Mouse (Mus musculus): Measurements from ENCODE around the gene Prrxl1.

Gene Prrxl1

DNA sequence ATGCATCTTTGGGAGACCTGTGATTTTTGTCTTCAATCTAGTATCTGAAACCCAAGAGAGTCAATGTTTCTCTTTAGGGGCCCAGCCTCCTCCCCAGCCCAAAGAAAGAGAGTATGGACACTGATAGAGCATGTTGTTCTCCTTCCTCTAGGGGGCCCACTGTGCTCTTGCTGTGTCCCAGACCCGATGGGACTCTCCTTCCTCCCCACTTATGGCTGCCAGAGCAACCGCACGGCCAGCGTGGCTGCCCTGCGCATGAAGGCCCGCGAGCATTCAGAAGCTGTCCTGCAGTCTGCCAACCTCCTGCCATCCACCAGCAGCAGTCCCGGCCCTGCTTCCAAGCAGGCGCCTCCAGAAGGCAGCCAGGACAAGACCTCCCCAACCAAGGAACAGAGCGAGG lies 29.4 kb downstream of the Prrxl1 start:
- DNase-seq: no peak

DNA sequence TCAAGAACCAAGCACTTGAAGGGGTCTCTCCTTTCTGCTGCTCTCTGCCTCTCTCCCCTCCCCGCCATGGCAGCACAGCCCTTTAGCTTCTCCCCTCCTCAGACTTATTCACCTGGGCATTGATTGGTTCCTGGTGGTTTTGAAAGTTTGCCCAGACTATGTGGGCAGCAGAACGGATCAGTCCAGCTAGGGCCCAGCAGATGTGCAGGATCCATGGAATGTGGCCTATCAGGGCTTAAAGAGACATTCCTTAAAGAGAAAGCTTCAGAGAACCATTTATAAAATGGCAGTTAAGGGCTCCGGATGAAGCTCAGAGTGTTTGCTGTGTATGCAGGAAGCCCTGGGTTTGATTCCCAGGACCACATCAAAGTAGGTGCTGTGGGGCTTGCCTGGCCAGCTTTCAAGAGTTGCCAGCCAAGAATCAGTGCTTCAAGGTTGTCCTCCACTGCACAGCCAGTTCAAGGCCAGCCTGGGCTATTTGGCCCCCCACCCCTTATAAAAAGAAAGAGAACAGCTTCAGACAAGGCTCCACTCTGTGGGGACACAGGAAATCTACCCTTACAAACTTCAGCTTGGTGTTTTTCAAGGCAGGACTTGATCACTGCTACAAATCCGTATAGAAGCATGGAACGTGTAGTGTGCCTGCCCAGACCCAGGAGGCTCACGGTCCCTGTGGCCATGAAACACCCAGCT lies 33.8 kb downstream of the Prrxl1 start:
- no peak for DNase-seq

- peak; percentile 9 for DNase-seq
Measured at GRCm38 (mm10) chr14:32634015-32634682, 34.9 kb downstream of the Prrxl1 start.

GRCm38 (mm10) chr14:32638485-32638884 lies 39.3 kb downstream of the Prrxl1 start:
- no peak for DNase-seq

GRCm38 (mm10) chr14:32659781-32660180 lies 60.6 kb downstream of the Prrxl1 start:
- no peak for DNase-seq

DNA sequence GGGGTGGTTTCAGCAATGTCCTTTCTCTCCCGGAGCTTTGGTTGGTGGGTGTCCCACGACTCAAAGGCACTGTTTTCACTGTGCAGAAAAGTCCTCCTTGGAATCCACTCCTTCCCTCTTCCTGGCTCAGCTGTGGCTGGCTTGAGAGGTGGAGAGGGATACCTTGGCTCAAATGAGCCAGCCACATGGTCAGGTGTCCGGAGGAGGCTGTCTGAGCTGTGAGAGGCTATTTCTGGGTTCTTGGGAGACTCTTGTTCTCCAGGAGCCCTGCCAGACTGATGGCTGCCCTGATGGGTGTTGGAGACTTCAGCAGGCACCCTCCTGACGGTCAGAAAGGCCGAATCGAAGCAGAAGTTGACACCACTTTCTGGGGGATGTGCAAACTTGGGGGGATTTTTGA lies 63.9 kb downstream of the Prrxl1 start:
- no peak for DNase-seq

GRCm38 (mm10) chr14:32673178-32673577 lies 74.0 kb downstream of the Prrxl1 start:
- DNase-seq: no peak

- no peak for DNase-seq
Measured at GRCm38 (mm10) chr14:32678565-32678964, 79.4 kb downstream of the Prrxl1 start.

GRCm38 (mm10) chr14:32681603-32682002 lies 82.4 kb downstream of the Prrxl1 start:
- DNase-seq: no peak

- DNase-seq: no peak
Measured at GRCm38 (mm10) chr14:32682536-32682935, 83.3 kb downstream of the Prrxl1 start.

DNA sequence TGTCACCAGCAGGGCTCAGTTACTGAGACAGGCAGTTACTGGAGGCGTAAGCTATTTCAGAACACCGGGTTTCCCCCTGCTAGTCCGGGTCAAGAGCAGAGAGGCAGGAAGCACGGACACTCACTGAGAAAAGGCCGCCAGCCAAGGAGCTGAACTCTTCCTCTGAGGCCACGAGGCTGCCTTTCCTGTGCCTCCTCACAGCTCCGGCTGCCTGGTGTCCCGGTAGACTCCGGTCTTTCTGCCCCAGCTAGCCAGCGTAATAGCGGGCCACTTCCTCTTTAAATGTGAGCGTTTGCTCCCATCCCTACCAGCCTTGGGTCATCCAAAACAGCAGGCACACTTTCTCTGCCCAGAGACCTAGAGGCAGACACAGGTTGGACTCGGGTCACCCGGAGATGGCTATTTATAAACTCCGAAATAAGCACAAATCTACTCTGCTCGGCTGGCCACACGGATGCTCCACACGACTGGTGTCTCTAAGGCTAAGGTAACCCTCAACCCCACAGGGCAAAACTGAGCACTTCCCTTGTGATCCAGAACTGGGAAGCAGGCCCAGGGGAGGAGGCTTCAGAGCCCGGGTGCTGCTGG lies 84.1 kb downstream of the Prrxl1 start:
- peak; percentile 38 for DNase-seq

DNA sequence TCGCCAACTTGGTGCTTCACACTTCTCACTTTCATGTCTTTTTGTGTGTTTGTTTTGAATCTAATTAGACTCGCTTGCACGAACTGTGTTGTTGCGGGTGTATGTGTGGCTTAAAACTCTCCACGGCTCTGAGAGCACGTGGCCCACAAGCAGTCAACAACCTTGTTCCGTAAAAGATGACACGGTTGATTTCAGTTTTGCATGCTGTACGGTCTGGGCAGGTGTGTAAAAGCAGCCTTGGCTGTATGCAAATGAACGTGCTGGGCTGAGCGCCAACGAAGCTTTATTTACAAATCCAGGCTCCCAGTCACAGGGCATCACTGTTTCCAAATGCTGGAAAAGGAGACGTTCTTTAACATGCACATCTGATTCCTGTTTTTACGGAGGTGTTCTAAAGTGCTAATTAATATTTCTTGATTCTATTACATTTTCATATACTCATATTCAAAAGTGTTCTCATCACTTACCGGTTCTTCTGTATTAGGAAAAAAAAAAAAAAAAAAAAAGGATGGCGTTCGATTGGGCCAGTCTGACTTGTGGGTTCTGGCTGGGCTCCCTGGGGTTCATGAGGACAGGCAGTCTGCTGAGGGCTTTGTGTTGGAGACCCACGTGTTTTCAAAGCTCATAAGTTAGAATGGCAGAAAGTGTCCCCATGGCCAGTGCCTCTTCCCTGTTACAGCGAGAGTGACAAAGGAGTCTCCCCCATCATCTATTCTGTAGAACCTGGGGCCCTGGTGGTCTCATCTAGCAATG lies 85.0 kb downstream of the Prrxl1 start:
- DNase-seq: no peak

- no peak for DNase-seq
Measured at GRCm38 (mm10) chr14:32684735-32685105, 85.5 kb downstream of the Prrxl1 start.

DNA sequence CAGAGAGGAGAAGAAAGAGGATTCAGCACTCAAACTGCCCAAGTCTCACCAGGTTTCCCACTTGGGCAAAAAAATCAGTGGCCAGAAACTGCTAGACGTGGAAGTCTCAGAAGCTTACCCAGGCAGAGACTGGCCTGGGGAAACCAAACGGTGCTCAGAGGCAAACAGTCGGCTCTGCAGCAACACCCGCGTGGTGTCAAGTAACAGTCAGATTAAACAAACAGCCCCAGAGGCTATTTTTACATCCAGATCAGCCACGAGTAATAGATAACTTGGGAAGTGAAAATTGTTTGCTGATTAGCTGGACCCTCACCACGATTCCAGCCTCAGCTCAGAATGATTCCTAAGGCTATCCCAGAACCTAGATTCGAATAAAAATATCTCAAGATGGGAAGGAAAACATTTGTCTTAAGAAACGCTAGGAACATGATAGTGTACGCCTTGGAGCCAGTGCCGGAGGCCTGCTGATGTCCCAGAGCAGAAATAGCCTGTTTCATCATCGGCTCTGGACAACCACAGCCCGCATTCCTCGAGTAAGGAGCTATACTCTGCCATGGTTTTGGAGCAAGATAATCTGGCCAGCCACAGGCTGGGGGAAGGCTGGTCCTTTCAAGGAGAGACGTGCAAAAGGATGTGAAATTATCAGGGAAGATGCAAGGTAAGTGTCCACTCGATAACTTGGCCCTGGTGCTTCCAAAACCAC lies 86.1 kb downstream of the Prrxl1 start, which contains the start of gene 3425401B19Rik:
3425401B19Rik (minus strand) TSS at position 170 of the 703 bp plus-strand sequence.
- no peak for DNase-seq

- DNase-seq: no peak
Measured at GRCm38 (mm10) chr14:32695906-32696305, 96.7 kb downstream of the Prrxl1 start.

GRCm38 (mm10) chr14:32696344-32696743 lies 97.1 kb downstream of the Prrxl1 start:
- no peak for DNase-seq

- DNase-seq: no peak
Measured at GRCm38 (mm10) chr14:32697774-32698173, 98.6 kb downstream of the Prrxl1 start.

DNA sequence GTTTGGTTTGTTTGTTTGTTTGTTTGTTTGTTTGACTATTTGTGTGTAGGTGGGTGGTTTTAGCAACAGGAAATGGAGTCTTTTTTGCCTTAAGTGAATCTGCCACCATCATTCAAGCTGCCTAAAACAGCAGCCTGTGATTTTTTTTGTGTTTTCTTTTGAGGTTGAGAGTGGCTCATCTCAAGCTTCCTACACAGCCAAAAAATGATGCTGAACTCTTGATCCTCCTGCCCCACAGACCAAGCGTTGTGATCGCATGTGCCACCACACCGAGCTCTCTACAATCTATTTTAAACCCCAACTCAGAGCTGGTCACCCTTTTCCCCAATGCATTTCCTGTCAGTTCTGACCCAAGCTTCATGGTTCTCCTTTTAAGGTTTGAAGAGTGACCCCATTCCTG lies 99.3 kb downstream of the Prrxl1 start:
- DNase-seq: no peak

Measured in cerebellum, adult 11-12 months (tissue).